Mouse (Mus musculus): Measurements from ENCODE around the gene Vars. TPM values are rescaled to one million over a fixed set of nuclear protein-coding genes. Genes with fewer than 3 reads are reported as not detected.

The Vars gene
- total RNA-seq, 2 experiments from 2014 or later, result 29.4 to 31.2 TPM

GRCm38 (mm10) chr17:35048932-35049440 is 48.2 kb downstream of the Vars start:
- DNase-seq, result no peak

GRCm38 (mm10) chr17:35049561-35050016 is 48.8 kb downstream of the Vars start, which contains the start of gene Clic1:
Clic1 (plus strand) TSS chr17:35049966.
- DNase-seq, result peak; percentile 58

GRCm38 (mm10) chr17:35050126-35050750 is 49.5 kb downstream of the Vars start:
- peak; percentile 80 for DNase-seq

GRCm38 (mm10) chr17:35051156-35052086 is 50.6 kb downstream of the Vars start:
- peak; percentile 72 for DNase-seq

- DNase-seq, result no peak
Measured at GRCm38 (mm10) chr17:35052271-35052798, 51.5 kb downstream of the Vars start.

GRCm38 (mm10) chr17:35055691-35056495 is 55.1 kb downstream of the Vars start:
- no peak for DNase-seq

- no peak for DNase-seq
Measured at GRCm38 (mm10) chr17:35057090-35057489, 56.3 kb downstream of the Vars start.

GRCm38 (mm10) chr17:35058316-35058715 is 57.5 kb downstream of the Vars start:
- no peak for DNase-seq

- DNase-seq, result peak; percentile 89
Measured at GRCm38 (mm10) chr17:35058911-35059892, 58.4 kb downstream of the Vars start, which contains the start of gene Ddah2. Ddah2 (plus strand) TSS chr17:35059035.

- DNase-seq, result peak; percentile 16
Measured at GRCm38 (mm10) chr17:35060071-35060470, 59.3 kb downstream of the Vars start.

- DNase-seq, result peak; percentile 20
Measured at GRCm38 (mm10) chr17:35060737-35061297, 60.0 kb downstream of the Vars start.

GRCm38 (mm10) chr17:35061299-35061698 is 60.5 kb downstream of the Vars start:
- no peak for DNase-seq

GRCm38 (mm10) chr17:35063466-35063865 is 62.7 kb downstream of the Vars start:
- DNase-seq, result no peak

- no peak for DNase-seq
Measured at GRCm38 (mm10) chr17:35064378-35064877, 63.6 kb downstream of the Vars start.

- peak; percentile 46 for DNase-seq
Measured at GRCm38 (mm10) chr17:35064951-35065947, 64.5 kb downstream of the Vars start, which contains the start of gene Ly6g6c. Ly6g6c (plus strand) TSS chr17:35065388.

Data from gastrocnemius, postnatal 25 days (tissue).